Mouse (Mus musculus): ENCODE measurements at regions not wholly inside any gene's neighbourhood (a gene's known extent, or its start where the extent isn't known, plus 50 kb on each side); places are given as distances from the start of the nearest gene placed in this dataset.

- WGBS: 64% methylated on average over 12 of the region's 12 CpGs
- DNase-seq (ENCODE audit: low spot score) (peak; percentile 53), ATAC-seq (ENCODE audit: low FRiP score) (no peak)
- Histone ChIP-seq H3K9me3 (ENCODE audit: control insufficient read depth, low read length) (no peaks in the 10 kb centered on the region), H3K4me3 (replicated peaks; ENCODE audit: low read length) (no peak overlapping the region), H3K9ac (no peak overlapping the region), H3K4me2 (replicated peaks) (no peak overlapping the region), H3K36me3 (replicated peaks; ENCODE audit: control insufficient read depth, insufficient read depth) (no peaks in the 10 kb centered on the region), H3K27ac (no peak overlapping the region), H3K4me1 (replicated peaks; ENCODE audit: control insufficient read depth, insufficient read depth, low read length) (peaks cover 11% of the 10 kb centered on the region), H3K27me3 (ENCODE audit: control insufficient read depth, insufficient read depth, low read length) (no peaks in the 10 kb centered on the region)
These were observed 138.3 kb upstream of the Frmd6 start for GRCm38 (mm10) chr12:70686971-70687370.

DNA sequence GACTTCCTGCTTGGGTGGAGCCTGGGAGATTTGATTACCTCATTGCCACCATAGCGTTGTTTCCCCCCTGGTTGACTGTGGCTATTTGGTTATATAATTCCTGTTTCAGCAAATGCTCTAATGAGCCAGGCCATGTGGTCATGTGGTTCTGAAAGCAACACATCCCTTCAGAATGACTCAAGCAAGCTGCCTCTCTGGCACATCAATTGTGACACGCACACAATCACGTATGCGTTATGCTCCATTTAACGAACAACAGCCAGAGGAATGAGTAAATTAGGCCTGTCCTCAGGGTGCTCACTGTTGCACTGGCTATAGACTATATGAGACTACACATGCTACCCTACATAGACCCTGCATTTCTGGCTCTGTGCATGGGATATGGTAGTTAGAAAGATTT lies 130.2 kb upstream of the Frmd6 start:
- Histone ChIP-seq H3K9me3 (ENCODE audit: control insufficient read depth, low read length) (no peaks in the 10 kb centered on the region), H3K27ac (no peak overlapping the region), H3K36me3 (replicated peaks; ENCODE audit: control insufficient read depth, insufficient read depth) (no peaks in the 10 kb centered on the region), H3K4me1 (replicated peaks; ENCODE audit: control insufficient read depth, insufficient read depth, low read length) (no peaks in the 10 kb centered on the region; the same call in 1 of the 2 replicates), H3K9ac (no peak overlapping the region), H3K4me2 (replicated peaks) (no peak overlapping the region), H3K27me3 (ENCODE audit: control insufficient read depth, insufficient read depth, low read length) (no peaks in the 10 kb centered on the region), H3K4me3 (replicated peaks; ENCODE audit: low read length) (no peak overlapping the region)
- WGBS: 75% methylated on average over 5 of the region's 5 CpGs
- DNase-seq (ENCODE audit: low spot score): no peak
- ATAC-seq (ENCODE audit: low FRiP score): no peak

GRCm38 (mm10) chr12:70696256-70696655 lies 129.1 kb upstream of the Frmd6 start:
- H3K27ac ChIP-seq: no peak overlapping the region
- no peaks in the 10 kb centered on the region for H3K4me1 ChIP-seq (replicated peaks; ENCODE audit: control insufficient read depth, insufficient read depth, low read length)
- WGBS: 74% methylated on average over 6 of the region's 6 CpGs
- no peak overlapping the region for H3K4me2 ChIP-seq (replicated peaks)
- ATAC-seq (ENCODE audit: low FRiP score) (no peak), DNase-seq (ENCODE audit: low spot score) (no peak)
- H3K27me3 ChIP-seq (ENCODE audit: control insufficient read depth, insufficient read depth, low read length): no peaks in the 10 kb centered on the region
- no peak overlapping the region for H3K4me3 ChIP-seq (replicated peaks; ENCODE audit: low read length)
- no peaks in the 10 kb centered on the region for H3K36me3 ChIP-seq (replicated peaks; ENCODE audit: control insufficient read depth, insufficient read depth)
- no peak overlapping the region for H3K9ac ChIP-seq
- H3K9me3 ChIP-seq (ENCODE audit: control insufficient read depth, low read length): no peaks in the 10 kb centered on the region

- ATAC-seq (ENCODE audit: low FRiP score) (no peak), DNase-seq (ENCODE audit: low spot score) (no peak)
- no peak overlapping the region for H3K9ac ChIP-seq
- H3K27me3 ChIP-seq (ENCODE audit: control insufficient read depth, insufficient read depth, low read length): no peaks in the 10 kb centered on the region
- no peaks in the 10 kb centered on the region for H3K4me1 ChIP-seq (replicated peaks; ENCODE audit: control insufficient read depth, insufficient read depth, low read length)
- no peak overlapping the region for H3K4me2 ChIP-seq (replicated peaks)
- H3K4me3 ChIP-seq (replicated peaks; ENCODE audit: low read length): no peak overlapping the region
- no peaks in the 10 kb centered on the region for H3K9me3 ChIP-seq (ENCODE audit: control insufficient read depth, low read length)
- no peaks in the 10 kb centered on the region for H3K36me3 ChIP-seq (replicated peaks; ENCODE audit: control insufficient read depth, insufficient read depth)
- 82% methylated on average over 6 of the region's 6 CpGs for WGBS
- H3K27ac ChIP-seq: no peak overlapping the region
These were observed 126.8 kb upstream of the Frmd6 start for GRCm38 (mm10) chr12:70698466-70698865.

DNA sequence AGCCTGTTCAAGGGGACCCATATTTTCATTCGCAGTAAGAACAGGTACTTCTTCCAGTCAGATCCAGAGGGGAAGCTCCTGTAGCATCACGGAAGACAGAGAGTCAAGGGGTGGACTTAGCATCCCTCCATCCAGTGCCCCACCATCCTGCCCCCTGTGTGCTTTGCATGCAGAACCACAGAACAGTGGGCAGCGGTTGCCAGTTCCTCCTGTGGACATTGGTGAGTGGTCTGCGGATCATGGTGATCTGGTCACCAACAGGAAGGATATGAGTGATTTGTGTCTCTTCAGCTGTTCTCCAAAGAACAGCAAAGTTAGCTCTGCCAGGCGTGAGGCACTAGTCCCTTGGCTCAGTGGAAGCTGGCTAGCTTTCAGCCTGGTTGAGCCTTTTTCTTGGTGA lies 122.8 kb upstream of the Frmd6 start:
- Histone ChIP-seq H3K27me3 (ENCODE audit: control insufficient read depth, insufficient read depth, low read length) (no peaks in the 10 kb centered on the region), H3K9ac (no peak overlapping the region), H3K4me3 (replicated peaks; ENCODE audit: low read length) (no peak overlapping the region), H3K27ac (no peak overlapping the region), H3K36me3 (replicated peaks; ENCODE audit: control insufficient read depth, insufficient read depth) (no peaks in the 10 kb centered on the region), H3K4me1 (replicated peaks; ENCODE audit: control insufficient read depth, insufficient read depth, low read length) (no peaks in the 10 kb centered on the region), H3K9me3 (ENCODE audit: control insufficient read depth, low read length) (no peaks in the 10 kb centered on the region), H3K4me2 (replicated peaks) (no peak overlapping the region)
- WGBS: 97% methylated on average over 5 of the region's 5 CpGs
- DNase-seq (ENCODE audit: low spot score) (no peak), ATAC-seq (ENCODE audit: low FRiP score) (no peak)

DNA sequence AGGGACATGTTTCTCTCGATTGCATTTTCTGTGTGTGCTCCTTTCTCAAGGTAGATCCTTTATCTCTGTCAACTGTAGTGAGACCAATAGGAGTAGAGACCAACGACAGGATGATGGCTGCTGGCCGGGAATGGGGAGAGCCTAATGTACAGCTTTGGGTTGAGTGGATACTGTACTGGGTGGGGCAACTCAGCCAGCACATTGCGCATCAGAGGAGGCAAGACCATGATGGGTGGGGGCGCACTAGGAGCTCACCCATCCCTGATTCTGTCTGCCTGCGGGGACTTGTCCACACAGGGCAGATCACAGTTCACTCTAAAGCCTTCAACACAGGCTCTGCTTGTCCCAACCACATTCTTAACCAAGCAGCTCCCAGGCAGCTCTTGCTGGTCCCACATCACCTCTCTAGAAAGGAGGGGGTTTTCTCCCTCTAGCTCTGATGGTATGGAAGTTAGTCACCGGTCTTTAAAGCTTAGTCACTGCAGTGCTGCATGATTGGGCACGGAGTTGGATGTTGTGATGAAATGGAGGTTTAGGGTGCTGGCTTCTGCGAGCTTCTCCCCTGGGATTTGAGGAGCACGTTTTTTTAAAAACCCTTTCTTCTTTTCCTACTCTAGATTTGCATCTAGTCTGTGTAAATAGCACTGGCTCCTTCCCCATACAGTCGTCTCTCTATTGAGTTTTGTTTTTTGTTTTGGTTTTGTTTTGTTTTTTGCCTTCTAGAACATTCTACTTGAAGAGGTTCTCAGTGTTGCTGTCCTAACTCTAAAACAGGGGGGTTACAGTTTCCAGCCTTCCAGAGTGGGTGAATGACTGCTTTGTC lies 118.3 kb upstream of the Frmd6 start:
- H3K27me3 ChIP-seq (ENCODE audit: control insufficient read depth, insufficient read depth, low read length): no peaks in the 10 kb centered on the region
- H3K4me2 ChIP-seq (replicated peaks): no peak overlapping the region
- 88% methylated on average over 11 of the region's 11 CpGs for WGBS
- no peak overlapping the region for H3K4me3 ChIP-seq (replicated peaks; ENCODE audit: low read length)
- no peaks in the 10 kb centered on the region for H3K9me3 ChIP-seq (ENCODE audit: control insufficient read depth, low read length)
- no peak overlapping the region for H3K9ac ChIP-seq
- H3K4me1 ChIP-seq (replicated peaks; ENCODE audit: control insufficient read depth, insufficient read depth, low read length): no peaks in the 10 kb centered on the region
- no peaks in the 10 kb centered on the region for H3K36me3 ChIP-seq (replicated peaks; ENCODE audit: control insufficient read depth, insufficient read depth)
- no peak for ATAC-seq (ENCODE audit: low FRiP score)
- no peak overlapping the region for H3K27ac ChIP-seq
- no peak for DNase-seq (ENCODE audit: low spot score)

DNA sequence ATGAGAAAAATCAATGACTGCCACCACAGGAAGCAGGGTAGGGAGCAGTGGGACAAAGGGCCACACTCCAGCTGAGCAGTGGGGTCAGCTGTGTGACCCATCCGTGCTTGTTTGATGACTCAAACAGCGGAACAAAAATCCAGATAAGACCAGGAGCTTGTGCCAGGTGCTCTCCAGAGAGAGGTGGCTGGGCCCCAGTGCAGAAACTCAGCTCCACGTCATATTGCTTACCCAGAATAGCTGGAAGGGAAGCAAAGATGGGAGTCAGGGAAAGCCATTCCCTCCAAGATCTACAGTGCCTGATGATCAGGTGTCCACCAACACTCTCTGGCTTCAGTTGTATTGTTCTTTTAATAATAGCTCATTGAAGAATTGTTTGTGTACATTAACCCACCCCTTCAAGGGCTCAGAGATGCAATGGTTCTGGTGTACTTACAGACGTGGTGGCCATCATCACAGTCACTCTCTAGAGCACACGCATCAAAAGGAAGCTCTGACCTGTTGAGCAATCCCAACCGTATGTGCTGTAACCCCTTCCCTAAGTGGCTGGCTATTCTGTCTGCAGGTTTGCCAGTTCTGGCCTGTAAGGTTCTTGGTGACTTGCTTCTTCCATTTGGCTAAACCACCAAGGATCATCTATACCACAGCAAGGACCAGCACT lies 117.6 kb upstream of the Frmd6 start:
- DNase-seq (ENCODE audit: low spot score) (no peak), ATAC-seq (ENCODE audit: low FRiP score) (no peak)
- Histone ChIP-seq H3K4me3 (replicated peaks; ENCODE audit: low read length) (no peak overlapping the region), H3K9me3 (ENCODE audit: control insufficient read depth, low read length) (no peaks in the 10 kb centered on the region), H3K4me2 (replicated peaks) (no peak overlapping the region), H3K36me3 (replicated peaks; ENCODE audit: control insufficient read depth, insufficient read depth) (no peaks in the 10 kb centered on the region), H3K4me1 (replicated peaks; ENCODE audit: control insufficient read depth, insufficient read depth, low read length) (no peaks in the 10 kb centered on the region), H3K27me3 (ENCODE audit: control insufficient read depth, insufficient read depth, low read length) (no peaks in the 10 kb centered on the region), H3K9ac (no peak overlapping the region), H3K27ac (no peak overlapping the region)
- 67% methylated on average over 6 of the region's 6 CpGs for WGBS

GRCm38 (mm10) chr12:70708290-70708668 lies 117.0 kb upstream of the Frmd6 start:
- Histone ChIP-seq H3K4me1 (replicated peaks; ENCODE audit: control insufficient read depth, insufficient read depth, low read length) (no peaks in the 10 kb centered on the region), H3K4me3 (replicated peaks; ENCODE audit: low read length) (no peak overlapping the region), H3K9me3 (ENCODE audit: control insufficient read depth, low read length) (no peaks in the 10 kb centered on the region), H3K4me2 (replicated peaks) (no peak overlapping the region), H3K36me3 (replicated peaks; ENCODE audit: control insufficient read depth, insufficient read depth) (no peaks in the 10 kb centered on the region), H3K27me3 (ENCODE audit: control insufficient read depth, insufficient read depth, low read length) (no peaks in the 10 kb centered on the region), H3K9ac (no peak overlapping the region), H3K27ac (no peak overlapping the region)
- DNase-seq (ENCODE audit: low spot score): no peak
- 91% methylated on average over 5 of the region's 5 CpGs for WGBS
- no peak for ATAC-seq (ENCODE audit: low FRiP score)

GRCm38 (mm10) chr12:70710311-70710710 lies 115.0 kb upstream of the Frmd6 start:
- H3K27me3 ChIP-seq (ENCODE audit: control insufficient read depth, insufficient read depth, low read length): no peaks in the 10 kb centered on the region
- no peak overlapping the region for H3K27ac ChIP-seq
- H3K4me3 ChIP-seq (replicated peaks; ENCODE audit: low read length): no peak overlapping the region
- H3K9ac ChIP-seq: no peak overlapping the region
- H3K9me3 ChIP-seq (ENCODE audit: control insufficient read depth, low read length): no peaks in the 10 kb centered on the region
- DNase-seq (ENCODE audit: low spot score) (no peak), ATAC-seq (ENCODE audit: low FRiP score) (no peak)
- WGBS: 96% methylated on average over 7 of the region's 7 CpGs
- H3K4me2 ChIP-seq (replicated peaks): no peak overlapping the region
- no peaks in the 10 kb centered on the region for H3K4me1 ChIP-seq (replicated peaks; ENCODE audit: control insufficient read depth, insufficient read depth, low read length)
- no peaks in the 10 kb centered on the region for H3K36me3 ChIP-seq (replicated peaks; ENCODE audit: control insufficient read depth, insufficient read depth)

Data from hindbrain, embryonic 14.5 days (tissue).